Mouse (Mus musculus): Measurements from ENCODE around the gene Mfsd13b.
A peak's percentile ranks its signal among the peaks of the same experiment; 100 is the strongest.
"Not testable (repeated sequence)": the region's sequence is repeated elsewhere in the genome, so short reads cannot be mapped to it uniquely, and the experiment has no call there.

Mfsd13b gene

GRCm38 (mm10) chr7:120982200-120982841 lies at the start of gene Mfsd13b, which contains the start of gene Cdr2:
Mfsd13b (plus strand) TSS chr7:120982509.
Cdr2 (minus strand) TSS chr7:120982312.
- DNase-seq (ENCODE audit: low spot score in 2 of 2) = peak; percentile 95 to 98

GRCm38 (mm10) chr7:120933110-120933509 lies 49.2 kb upstream of the Mfsd13b start:
- no peak for DNase-seq (ENCODE audit: low spot score in 2 of 2)

GRCm38 (mm10) chr7:120933680-120934195 lies 48.6 kb upstream of the Mfsd13b start:
- DNase-seq (ENCODE audit: low spot score in 2 of 2) = no peak

- DNase-seq (ENCODE audit: low spot score in 2 of 2) = peak; percentile 44 to 62
These were observed 47.6 kb upstream of the Mfsd13b start for GRCm38 (mm10) chr7:120934716-120935115.

- DNase-seq (ENCODE audit: low spot score in 2 of 2) = peak in 1 of 2 experiments; percentile 51
These were observed 45.8 kb upstream of the Mfsd13b start for GRCm38 (mm10) chr7:120936522-120936921.

GRCm38 (mm10) chr7:120938206-120938605 lies 44.1 kb upstream of the Mfsd13b start:
- no peak for DNase-seq (ENCODE audit: low spot score in 2 of 2)

GRCm38 (mm10) chr7:120940343-120940742 lies 42.0 kb upstream of the Mfsd13b start:
- DNase-seq (ENCODE audit: low spot score in 2 of 2) = no peak

GRCm38 (mm10) chr7:120941214-120941613 lies 41.1 kb upstream of the Mfsd13b start:
- no peak for DNase-seq (ENCODE audit: low spot score in 2 of 2)

- DNase-seq (ENCODE audit: low spot score in 2 of 2) = no peak
These were observed 39.8 kb upstream of the Mfsd13b start for GRCm38 (mm10) chr7:120942506-120942905.

- no peak for DNase-seq (ENCODE audit: low spot score in 2 of 2)
These were observed 38.3 kb upstream of the Mfsd13b start for GRCm38 (mm10) chr7:120943936-120944509.

- DNase-seq (ENCODE audit: low spot score in 2 of 2) = not testable (repeated sequence)
These were observed 28.7 kb upstream of the Mfsd13b start for GRCm38 (mm10) chr7:120953591-120953990.

GRCm38 (mm10) chr7:120960116-120960515 lies 22.2 kb upstream of the Mfsd13b start:
- no peak for DNase-seq (ENCODE audit: low spot score in 2 of 2)

GRCm38 (mm10) chr7:120960601-120961000 lies 21.7 kb upstream of the Mfsd13b start:
- no peak for DNase-seq (ENCODE audit: low spot score in 2 of 2)

- no peak for DNase-seq (ENCODE audit: low spot score in 2 of 2)
These were observed 20.4 kb upstream of the Mfsd13b start for GRCm38 (mm10) chr7:120961893-120962292.

- DNase-seq (ENCODE audit: low spot score in 2 of 2) = no peak
These were observed 19.2 kb upstream of the Mfsd13b start for GRCm38 (mm10) chr7:120963126-120963525.

- no peak for DNase-seq (ENCODE audit: low spot score in 2 of 2)
These were observed 13.1 kb upstream of the Mfsd13b start for GRCm38 (mm10) chr7:120969221-120969620.

GRCm38 (mm10) chr7:120970112-120970511 lies 12.2 kb upstream of the Mfsd13b start:
- DNase-seq (ENCODE audit: low spot score in 2 of 2) = no peak

- not testable (repeated sequence) for DNase-seq (ENCODE audit: low spot score in 2 of 2)
These were observed 9.8 kb upstream of the Mfsd13b start for GRCm38 (mm10) chr7:120972471-120972870.

GRCm38 (mm10) chr7:120974001-120974400 lies 8.3 kb upstream of the Mfsd13b start:
- no peak for DNase-seq (ENCODE audit: low spot score in 2 of 2)

- no peak for DNase-seq (ENCODE audit: low spot score in 2 of 2)
These were observed 5.2 kb upstream of the Mfsd13b start for GRCm38 (mm10) chr7:120977063-120977462.

- DNase-seq (ENCODE audit: low spot score in 2 of 2) = no peak
These were observed 2.3 kb upstream of the Mfsd13b start for GRCm38 (mm10) chr7:120980041-120980440.

- peak; percentile 25 to 42 for DNase-seq (ENCODE audit: low spot score in 2 of 2)
These were observed 1.1 kb upstream of the Mfsd13b start for GRCm38 (mm10) chr7:120980931-120981924.

All from frontal cortex, postnatal 36 days (tissue).